Mouse (Mus musculus) embryonic facial prominence, embryonic 15.5 days (tissue): ENCODE data around the gene Fam189b. TPM values are rescaled to one million over a fixed set of nuclear protein-coding genes. Genes with fewer than 3 reads are reported as not detected.

Experiments used
- ATAC-seq: fragments of 200-750 bp; cut with Nextera tagmentation; 2 replicates; pipeline ENCODE4 v1.8.0; 2017; ENCODE audit warnings: low read depth, moderate TSS enrichment; ENCODE audit not compliant: insufficient number of reproducible peaks, low FRiP score, low TSS enrichment
- H3K27ac ChIP-seq: fragments of 300-500 bp; sonication (generic); replicated peaks from 2 replicates; pipeline ENCODE4 v1.5.1; 2015; ENCODE audit warnings: mild to moderate bottlenecking, inconsistent platforms
- H3K27me3 ChIP-seq: fragments of 300-500 bp; sonication (generic); 2 replicates; pipeline ENCODE4 v1.6.1; 2015; ENCODE audit warnings: inconsistent platforms
- H3K36me3 ChIP-seq: fragments of 300-500 bp; sonication (generic); 2 replicates; pipeline ENCODE4 v1.6.1; 2015; ENCODE audit warnings: mild to moderate bottlenecking, inconsistent platforms
- H3K4me1 ChIP-seq: fragments of 300-500 bp; sonication (generic); 2 replicates; pipeline ENCODE4 v1.6.1; 2015; ENCODE audit warnings: inconsistent platforms
- H3K4me2 ChIP-seq: fragments of 300-500 bp; sonication (generic); replicated peaks from 2 replicates; pipeline ENCODE4 v1.6.1; 2015; ENCODE audit warnings: mild to moderate bottlenecking, inconsistent platforms
- H3K4me3 ChIP-seq: fragments of 300-500 bp; sonication (generic); replicated peaks from 2 replicates; pipeline ENCODE4 v1.5.1; 2015; ENCODE audit warnings: mild to moderate bottlenecking, inconsistent platforms
- H3K9ac ChIP-seq: fragments of 300-500 bp; sonication (generic); 2 replicates; pipeline ENCODE4 v1.6.1; 2015; ENCODE audit warnings: inconsistent platforms
- H3K9me3 ChIP-seq: fragments of 300-500 bp; sonication (generic); replicated peaks from 2 replicates; pipeline ENCODE4 v1.6.1; 2016; ENCODE audit warnings: inconsistent platforms
- WGBS: fragments of 180-500 bp; shearing (Covaris S2); methylation state at CpG from one replicate; pipeline ENCODE4 v1.1.7; 2015; 5-methylcytosine and 5-hydroxymethylcytosine counted together
- microRNA counts: library from miRNA; unstranded; fragments of <30 nt; microRNA quantifications from one replicate; lab custom pipeline; 2016
- microRNA-seq: library from miRNA; unstranded; fragments of <30 nt; microRNA quantifications from one replicate; pipeline ENCODE4, GENCODE M21; 2016; ENCODE audit warnings: borderline number of aligned reads
- polyA plus RNA-seq: library from polyadenylated mRNA; unstranded; fragments of >200 nt; fragmentation: Nextera tagmentation; extraction: Ambion mirVana; gene quantifications from 2 replicates; pipeline ENCODE4 v1.2.1, GENCODE M21; 2015

The Fam189b gene
- polyA plus RNA-seq, 1 experiment from 2014 or later: 37.0 TPM

- H3K4me3 ChIP-seq: no peak overlapping the region
Observed at GRCm38 (mm10) chr3:89231345-89231744, 48.4 kb downstream of the Fam189b start.

GRCm38 (mm10) chr3:89231772-89232275, 48.9 kb downstream of the Fam189b start:
- H3K27ac ChIP-seq: no peak overlapping the region
- H3K27me3 ChIP-seq: no peaks in the 10 kb centered on the region; the same call in 1 of the 2 replicates
- 69% methylated on average over 16 of the region's 16 CpGs for WGBS
- no peak for ATAC-seq
- no peak overlapping the region for H3K4me3 ChIP-seq
- H3K9me3 ChIP-seq: no peaks in the 10 kb centered on the region
- H3K4me2 ChIP-seq: no peak overlapping the region
- peaks cover 31% of the 10 kb centered on the region for H3K4me1 ChIP-seq
- peaks cover 13% of the 10 kb centered on the region; the same call in 1 of the 2 replicates for H3K36me3 ChIP-seq
- no peak overlapping the region for H3K9ac ChIP-seq

More at GRCm38 (mm10) chr3:89231345-89231744, 48.4 kb downstream of the Fam189b start:
- Histone ChIP-seq H3K27me3 (no peaks in the 10 kb centered on the region; the same call in 1 of the 2 replicates), H3K27ac (no peak overlapping the region), H3K36me3 (peaks cover 10% of the 10 kb centered on the region; the same call in 1 of the 2 replicates), H3K4me1 (peaks cover 36% of the 10 kb centered on the region), H3K9me3 (no peaks in the 10 kb centered on the region), H3K4me2 (no peak overlapping the region), H3K9ac (no peak overlapping the region)
- ATAC-seq: no peak
- 61% methylated on average over 7 of the region's 7 CpGs for WGBS

GRCm38 (mm10) chr3:89232614-89233013, 49.7 kb downstream of the Fam189b start:
- peaks cover 23% of the 10 kb centered on the region for H3K4me1 ChIP-seq
- H3K27ac ChIP-seq: no peak overlapping the region
- peaks cover 18% of the 10 kb centered on the region for H3K36me3 ChIP-seq
- WGBS: 61% methylated on average over 6 of the region's 6 CpGs
- no peaks in the 10 kb centered on the region for H3K9me3 ChIP-seq
- H3K4me3 ChIP-seq: no peak overlapping the region
- no peak for ATAC-seq
- no peaks in the 10 kb centered on the region; the same call in 1 of the 2 replicates for H3K27me3 ChIP-seq
- H3K9ac ChIP-seq: no peak overlapping the region
- no peak overlapping the region for H3K4me2 ChIP-seq

- Histone ChIP-seq H3K9ac (no peak overlapping the region), H3K4me2 (no peak overlapping the region), H3K27me3 (no peaks in the 10 kb centered on the region; the same call in 1 of the 2 replicates), H3K4me3 (no peak overlapping the region), H3K36me3 (peaks cover 20% of the 10 kb centered on the region), H3K4me1 (peaks cover 17% of the 10 kb centered on the region; the same call in 1 of the 2 replicates), H3K9me3 (no peaks in the 10 kb centered on the region), H3K27ac (no peak overlapping the region)
- 68% methylated on average over 14 of the region's 14 CpGs for WGBS
- ATAC-seq: 0 out of 2 replicates have a peak, but pooled peaks have one; percentile 7
Observed at GRCm38 (mm10) chr3:89233562-89234110, 50.7 kb downstream of the Fam189b start.

DNA sequence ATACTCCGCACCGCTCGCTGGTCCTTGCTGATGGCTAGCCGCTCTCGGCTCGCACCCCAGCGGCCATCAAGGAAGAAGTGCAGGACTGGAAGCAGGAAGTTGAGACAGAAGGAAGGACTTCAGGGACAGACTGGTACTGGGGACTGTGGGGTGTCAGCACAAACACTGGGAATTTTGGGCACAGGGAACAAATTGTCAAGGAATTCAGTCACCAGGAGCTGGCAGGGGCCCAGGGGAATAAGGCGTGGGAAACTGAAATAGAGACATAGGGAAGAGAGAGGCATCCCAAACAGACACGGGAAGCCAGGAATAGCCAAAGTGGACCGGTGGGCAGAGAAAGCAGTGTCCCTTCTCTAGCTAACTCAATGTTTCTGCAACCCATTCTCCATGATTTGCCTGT, 53.6 kb downstream of the Fam189b start:
- H3K27ac ChIP-seq: no peak overlapping the region
- no peak overlapping the region for H3K4me2 ChIP-seq
- no peaks in the 10 kb centered on the region for H3K27me3 ChIP-seq
- no peak for ATAC-seq
- no peak overlapping the region for H3K4me3 ChIP-seq
- peaks cover 22% of the 10 kb centered on the region for H3K36me3 ChIP-seq
- 0 out of 2 replicates have a peak, but pooled peaks cover 11% of the 10 kb centered on the region for H3K4me1 ChIP-seq
- WGBS: 92% methylated on average over 10 of the region's 10 CpGs
- no peak overlapping the region for H3K9ac ChIP-seq
- no peaks in the 10 kb centered on the region for H3K9me3 ChIP-seq

GRCm38 (mm10) chr3:89237682-89238081, 54.7 kb downstream of the Fam189b start:
- 0 out of 2 replicates have a peak, but pooled peaks cover 11% of the 10 kb centered on the region for H3K4me1 ChIP-seq
- no peaks in the 10 kb centered on the region for H3K27me3 ChIP-seq
- ATAC-seq: no peak
- 92% methylated on average over 21 of the region's 21 CpGs for WGBS
- H3K27ac ChIP-seq: no peak overlapping the region
- H3K36me3 ChIP-seq: peaks cover 29% of the 10 kb centered on the region
- H3K9me3 ChIP-seq: no peaks in the 10 kb centered on the region
- no peak overlapping the region for H3K9ac ChIP-seq
- H3K4me3 ChIP-seq: no peak overlapping the region
- H3K4me2 ChIP-seq: no peak overlapping the region

GRCm38 (mm10) chr3:89238494-89238893, 55.6 kb downstream of the Fam189b start:
- H3K4me3 ChIP-seq: no peak overlapping the region
- H3K9ac ChIP-seq: no peak overlapping the region
- no peak overlapping the region for H3K27ac ChIP-seq
- peaks cover 29% of the 10 kb centered on the region for H3K36me3 ChIP-seq
- H3K27me3 ChIP-seq: no peaks in the 10 kb centered on the region
- H3K4me1 ChIP-seq: peaks cover 14% of the 10 kb centered on the region
- H3K4me2 ChIP-seq: no peak overlapping the region
- 68% methylated on average over 11 of the region's 12 CpGs for WGBS
- peak; percentile 18; the same call in 1 of the 2 replicates for ATAC-seq
- no peaks in the 10 kb centered on the region for H3K9me3 ChIP-seq

MicroRNAs encoded within 50 kb of the gene (microRNA counts, 519-probe panel; counts per million panel counts)
- microRNA mmu-miR-92b (lab: Ali Mortazavi, UCI): 1,657 counts per million, percentile 18 among the panel's probes with 10 or more counts

Small RNA genes within 50 kb of the gene (microRNA-seq; reads per million reads assigned to microRNA genes)
- gene Mir92b: 1,247 reads per million, percentile 78 among the genes with 10 or more reads in this experiment

Other genes starting within 250 kb of the Fam189b start
- 22.0 and 22.6 TPM in 2 replicates for gene Ash1l, start 232.5 kb upstream of the Fam189b start, polyA plus RNA-seq
- 145 and 155 TPM in 2 replicates for gene Dap3, start 232.0 kb upstream of the Fam189b start, polyA plus RNA-seq
- gene Rusc1, start 89.8 kb upstream of the Fam189b start, polyA plus RNA-seq: 25.7 and 28.0 TPM in 2 replicates
- not detected in 2 replicates for gene Gm43738, start 82.0 kb upstream of the Fam189b start, polyA plus RNA-seq
- gene Fdps, start 81.2 kb upstream of the Fam189b start, polyA plus RNA-seq: 239 and 242 TPM in 2 replicates
- 0.15 TPM in 1 of 2 replicates, not detected in the other for gene Pklr, start 47.0 kb upstream of the Fam189b start, polyA plus RNA-seq
- gene Hcn3, start 22.9 kb upstream of the Fam189b start, polyA plus RNA-seq: 3.0 and 3.2 TPM in 2 replicates
- 29.9 and 33.6 TPM in 2 replicates for gene Clk2, start 18.3 kb upstream of the Fam189b start, polyA plus RNA-seq
- gene Scamp3, start 5.7 kb upstream of the Fam189b start, polyA plus RNA-seq: 108 and 109 TPM in 2 replicates
- 49.0 and 55.6 TPM in 2 replicates for gene Gba, start 19.8 kb downstream of the Fam189b start, polyA plus RNA-seq
- 47.1 and 59.7 TPM in 2 replicates for gene Thbs3, start 32.0 kb downstream of the Fam189b start, polyA plus RNA-seq
- gene Mtx1, start 43.9 kb downstream of the Fam189b start, polyA plus RNA-seq: 173 and 196 TPM in 2 replicates
- 4.0 and 10.2 TPM in 2 replicates for gene Muc1, start 45.9 kb downstream of the Fam189b start, polyA plus RNA-seq
- 294 and 310 TPM in 2 replicates for gene Krtcap2, start 62.8 kb downstream of the Fam189b start, polyA plus RNA-seq
- 5.0 and 5.9 TPM in 2 replicates for gene Trim46, start 63.2 kb downstream of the Fam189b start, polyA plus RNA-seq
- gene Dpm3, start 76.2 kb downstream of the Fam189b start, polyA plus RNA-seq: 150 and 173 TPM in 2 replicates
- 71.8 and 72.2 TPM in 2 replicates for gene Slc50a1, start 87.4 kb downstream of the Fam189b start, polyA plus RNA-seq
- gene Efna1, start 98.0 kb downstream of the Fam189b start, polyA plus RNA-seq: 55.8 and 57.4 TPM in 2 replicates
- 42.3 and 47.2 TPM in 2 replicates for gene Efna3, start 139.8 kb downstream of the Fam189b start, polyA plus RNA-seq
- 28.1 and 31.0 TPM in 2 replicates for gene Efna4, start 154.9 kb downstream of the Fam189b start, polyA plus RNA-seq
- gene Adam15, start 166.9 kb downstream of the Fam189b start, polyA plus RNA-seq: 93.2 and 96.1 TPM in 2 replicates
- 0.13 and 0.21 TPM in 2 replicates for gene Dcst2, start 178.8 kb downstream of the Fam189b start, polyA plus RNA-seq
- gene Dcst1, start 182.1 kb downstream of the Fam189b start, polyA plus RNA-seq: 0.46 and 0.64 TPM in 2 replicates
- 8.2 and 9.0 TPM in 2 replicates for gene Zbtb7b, start 211.6 kb downstream of the Fam189b start, polyA plus RNA-seq
- 0.25 and 0.91 TPM in 2 replicates for gene Lenep, start 219.7 kb downstream of the Fam189b start, polyA plus RNA-seq
- 28.5 and 34.6 TPM in 2 replicates for gene Flad1, start 228.7 kb downstream of the Fam189b start, polyA plus RNA-seq
- 342 and 356 TPM in 2 replicates for gene Cks1b, start 235.2 kb downstream of the Fam189b start, polyA plus RNA-seq
- gene Shc1, start 235.3 kb downstream of the Fam189b start, polyA plus RNA-seq: 110 and 113 TPM in 2 replicates
- 47.7 and 51.3 TPM in 2 replicates for gene Pygo2, start 247.1 kb downstream of the Fam189b start, polyA plus RNA-seq